Mouse (Mus musculus): ENCODE measurements at regions not wholly inside any gene's neighbourhood (a gene's known extent, or its start where the extent isn't known, plus 50 kb on each side); places are given as distances from the start of the nearest gene placed in this dataset.

DNA sequence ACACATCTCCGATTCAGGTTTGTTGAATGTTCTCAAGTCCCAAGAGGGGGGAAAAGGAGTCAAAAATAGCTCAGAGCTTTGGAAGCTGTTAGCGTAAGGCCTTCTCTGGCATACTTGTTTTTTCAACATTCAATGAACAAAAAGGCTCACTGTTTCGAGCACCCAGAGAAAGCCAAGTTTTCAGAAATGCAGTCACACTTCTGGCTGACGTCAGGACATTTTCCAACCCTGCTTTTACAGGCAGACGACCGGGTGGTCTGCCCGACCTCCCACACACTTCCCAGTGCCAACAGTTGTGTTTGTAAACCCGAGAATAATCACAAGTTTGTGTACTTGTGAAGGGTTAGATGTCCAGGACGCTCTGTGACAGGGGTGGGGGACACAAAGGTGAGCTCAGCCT, 218.5 kb downstream of the Wdr11 start:
- no peak for DNase-seq (ENCODE audit: low spot score in 2 of 2)

DNA sequence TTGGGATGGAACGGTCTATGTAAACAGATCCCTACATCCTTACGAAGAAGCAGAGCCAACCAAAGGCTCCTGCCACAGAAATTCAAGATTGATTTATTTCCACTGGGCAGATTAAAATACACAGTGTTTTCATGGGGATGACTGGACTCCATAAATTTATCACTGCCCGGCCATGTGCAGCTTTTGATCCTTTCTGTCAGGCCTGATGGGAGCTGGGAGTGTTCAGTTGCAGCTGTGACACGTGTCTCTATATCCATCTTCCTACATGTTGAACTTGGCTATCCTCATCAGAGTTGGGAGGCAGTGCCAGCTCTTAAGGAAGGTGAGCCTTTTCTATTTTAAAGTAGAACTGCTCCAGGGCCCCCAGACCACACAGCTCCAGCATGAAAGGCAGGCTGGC, 218.9 kb downstream of the Wdr11 start:
- DNase-seq (ENCODE audit: low spot score in 2 of 2) = no peak

DNA sequence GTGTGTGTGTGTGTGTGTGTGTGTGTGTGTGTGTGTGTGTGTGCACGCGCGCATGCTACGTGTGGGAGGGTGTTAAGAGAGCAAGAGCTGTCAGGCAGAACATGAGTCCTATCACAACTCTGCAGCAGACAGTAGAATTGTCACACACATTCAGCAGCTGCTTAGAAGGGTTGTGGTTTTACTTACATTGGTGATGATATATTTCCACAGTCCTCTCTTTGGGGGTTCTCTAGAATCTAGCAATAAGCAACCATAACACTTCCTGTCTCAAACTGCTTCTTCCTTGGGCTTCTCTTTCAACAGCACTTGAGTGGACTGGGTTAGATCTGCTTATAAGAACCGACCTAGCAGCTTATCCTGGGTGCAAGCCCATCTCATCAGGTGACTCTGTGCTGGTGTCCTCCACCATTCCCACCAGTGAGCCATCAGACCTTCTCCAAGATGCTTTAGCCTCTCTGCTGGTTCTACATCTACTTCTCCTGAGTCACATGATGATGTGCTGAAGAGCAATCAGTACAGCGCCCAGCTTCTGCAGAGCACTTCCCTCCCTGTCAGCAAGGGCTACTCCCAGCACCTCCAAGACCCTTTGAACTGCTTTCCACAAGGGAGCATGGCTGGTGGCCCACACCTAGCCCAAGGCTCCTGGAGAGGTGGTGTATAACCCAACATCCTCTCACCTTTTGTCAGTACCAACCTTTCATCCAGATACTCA, 222.6 kb downstream of the Wdr11 start:
- DNase-seq (ENCODE audit: low spot score in 2 of 2) = no peak

DNA sequence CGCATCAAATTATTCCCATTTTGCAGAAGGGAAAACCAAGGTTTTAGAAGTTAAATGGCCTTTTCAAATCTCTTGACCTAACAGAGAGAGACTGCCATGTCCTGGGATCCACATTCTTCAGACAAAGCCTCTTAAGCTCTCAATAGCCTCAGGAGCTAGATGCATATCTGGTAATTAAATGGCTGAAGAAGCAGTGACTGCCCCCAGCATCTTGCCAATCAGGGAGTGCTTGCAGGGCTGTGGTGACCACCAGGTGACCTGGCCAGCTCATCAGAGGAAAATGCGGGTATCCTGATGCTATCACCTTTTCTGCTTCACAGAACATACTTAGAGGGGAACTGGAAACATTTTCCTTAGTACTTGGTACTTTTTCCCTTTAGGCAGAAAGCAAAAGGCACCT, 227.2 kb downstream of the Wdr11 start:
- DNase-seq (ENCODE audit: low spot score in 2 of 2) = no peak

DNA sequence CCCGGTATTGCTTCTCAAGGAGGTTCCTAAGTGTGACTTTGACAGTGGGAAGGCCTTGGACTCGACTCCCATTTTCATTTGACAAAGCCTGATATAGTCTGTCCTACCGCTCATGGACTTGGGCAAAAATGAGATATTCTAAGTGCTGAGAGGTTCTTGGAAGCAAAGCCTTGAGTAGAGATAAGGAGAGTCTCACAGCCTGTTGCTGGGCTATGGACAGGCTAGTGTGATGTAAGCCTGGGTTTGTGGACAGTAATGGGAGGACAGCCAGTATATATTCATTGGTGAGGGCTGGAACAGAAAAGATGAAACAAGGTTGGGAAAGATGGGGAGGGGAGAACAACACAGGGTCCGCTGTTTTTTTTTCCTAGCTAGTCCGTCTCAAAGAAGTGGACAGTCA, 228.0 kb downstream of the Wdr11 start:
- DNase-seq (ENCODE audit: low spot score in 2 of 2) = no peak

DNA sequence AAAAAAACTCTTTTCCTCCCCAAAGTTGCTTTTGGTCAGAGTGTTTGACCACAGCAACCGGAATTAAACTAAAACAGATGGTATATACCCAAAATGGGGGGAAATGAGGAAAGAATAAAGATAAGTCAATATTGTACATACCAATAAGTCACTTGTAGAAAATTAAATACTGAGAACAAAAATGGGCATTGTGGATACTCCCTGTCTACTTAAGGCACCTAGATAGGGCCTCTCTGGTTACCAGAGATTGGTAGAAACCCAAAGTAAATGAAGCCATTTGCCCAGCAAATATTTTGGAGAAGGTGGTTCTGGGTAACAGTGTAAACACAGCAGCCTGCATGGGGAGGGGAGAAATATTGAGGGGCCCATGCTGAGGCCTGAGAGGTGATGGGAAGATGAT, 237.3 kb downstream of the Wdr11 start:
- DNase-seq (ENCODE audit: low spot score in 2 of 2) = no peak

DNA sequence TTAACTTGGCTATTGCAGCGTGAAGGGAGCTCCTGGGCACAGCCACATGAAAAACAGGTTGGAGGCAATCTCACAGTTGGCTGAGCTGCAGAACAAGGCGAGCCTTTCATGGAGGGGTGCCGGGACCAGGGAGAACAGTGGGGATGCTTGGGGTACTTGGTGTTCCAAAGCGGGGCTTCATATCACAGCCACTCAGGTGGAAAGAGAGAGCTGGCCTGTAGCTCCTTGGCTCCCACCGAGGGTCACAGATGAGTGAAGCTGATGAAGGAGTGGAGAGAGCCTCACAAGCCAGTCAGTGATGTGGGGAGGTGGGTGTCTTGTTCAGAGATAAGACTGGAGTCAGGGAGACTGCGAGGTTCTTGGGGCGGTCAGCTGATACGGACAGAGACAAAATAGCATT, 241.2 kb downstream of the Wdr11 start:
- no peak for DNase-seq (ENCODE audit: low spot score in 2 of 2)

DNA sequence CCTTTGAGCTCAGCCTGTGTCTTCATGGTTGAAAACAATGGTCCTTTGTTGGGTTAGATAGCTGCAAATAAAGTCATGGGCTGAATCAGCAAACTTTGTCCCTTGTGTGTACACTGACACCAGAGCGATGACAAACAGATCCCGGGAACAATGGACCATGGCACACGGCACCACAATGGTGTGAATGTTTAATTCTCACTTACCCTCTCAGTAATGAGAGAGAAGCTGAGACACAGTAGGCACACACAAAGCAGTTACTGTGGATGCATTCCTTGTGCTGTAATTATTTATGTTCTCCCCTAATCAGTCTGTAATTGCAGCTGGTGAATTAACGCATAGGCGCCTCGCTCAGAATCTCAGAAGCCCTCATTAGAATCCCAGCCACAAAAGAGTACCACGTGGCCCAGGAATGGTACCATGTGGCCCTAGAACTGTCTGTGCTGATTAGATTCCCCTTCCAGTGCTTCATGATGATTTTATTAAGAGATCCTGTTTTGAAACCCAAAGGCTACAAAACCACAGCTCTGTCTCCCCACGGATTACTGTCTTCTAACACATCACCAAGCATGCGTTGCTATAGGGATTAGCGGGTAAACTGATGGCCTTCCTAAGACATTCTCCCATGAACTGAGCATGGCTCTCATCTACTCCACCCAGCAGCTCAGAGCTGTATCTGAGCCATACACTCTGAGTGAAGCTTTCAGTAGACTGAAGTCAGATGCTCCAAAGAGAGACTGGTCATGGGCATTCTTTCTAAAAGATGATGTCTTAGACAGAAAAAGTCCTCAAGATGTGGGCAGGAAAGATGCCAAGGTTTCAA, 250.8 kb downstream of the Wdr11 start:
- no peak for DNase-seq (ENCODE audit: low spot score in 2 of 2)

DNA sequence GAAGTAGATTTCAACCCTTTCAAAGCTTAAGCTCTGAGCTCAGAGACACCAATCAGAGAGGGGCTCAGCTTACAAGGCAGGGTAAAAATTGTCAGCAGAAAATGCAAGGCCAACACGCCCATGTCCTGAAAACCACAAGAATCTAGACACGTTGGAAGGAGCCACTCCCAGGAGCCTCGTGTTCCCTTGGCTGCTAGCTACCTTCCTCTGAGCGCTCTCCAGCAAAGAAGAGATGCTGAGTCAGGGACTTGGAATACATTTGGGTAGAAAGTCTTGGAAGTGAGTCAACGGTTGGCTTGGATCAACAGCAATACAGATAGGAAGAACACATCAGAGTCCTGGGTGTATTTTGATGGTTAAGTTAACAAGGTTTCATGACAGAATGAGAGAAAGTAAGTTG, 255.5 kb downstream of the Wdr11 start:
- DNase-seq (ENCODE audit: low spot score in 2 of 2) = no peak

DNA sequence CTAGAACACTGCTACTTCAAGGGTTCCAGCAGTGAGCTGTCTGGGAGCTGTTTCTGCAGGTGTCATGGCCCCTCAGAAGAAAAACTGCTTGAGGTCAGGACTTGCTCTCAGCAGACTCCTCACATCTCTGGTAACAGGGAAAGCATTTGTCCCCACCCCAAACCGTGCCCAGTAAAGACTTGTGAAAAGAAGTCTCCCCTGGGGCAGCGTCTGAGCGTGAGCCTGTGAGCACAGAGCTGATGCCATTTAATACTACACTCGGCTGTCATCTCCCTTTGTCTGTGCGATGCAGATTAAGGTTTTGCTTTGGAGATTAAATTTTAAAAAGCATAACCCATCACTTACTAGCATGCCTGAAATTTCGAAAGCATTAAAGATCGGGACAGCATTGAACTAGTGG, 261.9 kb downstream of the Wdr11 start:
- DNase-seq (ENCODE audit: low spot score in 2 of 2) = no peak

DNA sequence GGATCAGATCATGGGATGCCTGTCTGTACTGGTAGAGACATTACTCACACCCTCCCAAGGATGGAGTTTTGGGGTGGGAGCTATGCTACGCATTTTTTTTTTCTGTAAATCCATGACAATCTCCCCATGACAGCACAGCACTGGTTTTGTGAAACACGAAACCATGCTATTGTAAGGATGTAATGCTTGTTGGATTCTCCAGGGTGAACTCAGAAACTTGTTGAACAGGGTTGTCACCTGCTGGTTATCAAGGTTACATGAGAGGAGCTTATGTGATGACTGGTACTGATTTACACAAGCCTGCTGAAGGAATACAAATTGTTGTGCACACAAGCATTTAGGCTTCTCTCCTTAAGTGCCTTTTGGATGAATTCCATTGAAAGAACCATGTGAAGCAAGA, 263.3 kb downstream of the Wdr11 start:
- no peak for DNase-seq (ENCODE audit: low spot score in 2 of 2)

DNA sequence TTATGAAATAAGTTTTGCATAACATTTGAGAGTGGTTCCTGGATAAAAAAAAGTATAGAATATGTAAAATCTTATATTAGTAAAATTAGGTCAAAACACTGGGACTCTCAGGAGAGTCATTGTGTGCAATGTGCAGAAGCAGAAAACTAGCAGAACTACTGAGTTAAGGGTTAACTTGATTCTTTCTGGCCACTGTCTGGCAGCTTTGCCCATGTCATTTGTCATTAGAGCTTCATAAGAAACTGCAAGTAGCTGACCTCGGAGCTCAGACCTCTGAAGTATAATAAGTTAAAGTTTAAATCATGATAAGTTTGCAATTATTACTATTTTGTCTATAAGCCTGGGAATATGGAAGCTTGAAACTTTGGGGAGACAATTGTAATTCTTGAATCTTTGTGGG, 271.3 kb downstream of the Wdr11 start:
- DNase-seq (ENCODE audit: low spot score in 2 of 2) = no peak

DNA sequence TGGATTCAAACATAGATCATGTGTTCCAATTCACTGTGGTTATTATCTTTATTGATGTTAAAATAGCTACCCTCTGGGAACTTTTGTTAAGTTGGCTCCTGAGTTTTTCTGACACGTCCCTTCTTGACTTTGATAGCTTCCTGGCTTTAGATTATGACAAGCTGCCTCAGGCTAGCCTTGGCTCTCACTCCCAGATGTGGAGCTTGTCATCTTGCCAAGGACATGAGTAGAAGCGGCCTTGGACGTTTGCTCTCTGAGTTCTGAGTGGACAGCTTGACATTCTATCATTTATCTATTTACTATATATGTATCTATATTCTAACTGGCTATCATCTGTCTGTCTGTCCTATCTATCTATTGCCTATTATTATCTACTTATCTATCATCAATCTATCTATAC, 273.9 kb downstream of the Wdr11 start:
- DNase-seq (ENCODE audit: low spot score in 2 of 2) = no peak

DNA sequence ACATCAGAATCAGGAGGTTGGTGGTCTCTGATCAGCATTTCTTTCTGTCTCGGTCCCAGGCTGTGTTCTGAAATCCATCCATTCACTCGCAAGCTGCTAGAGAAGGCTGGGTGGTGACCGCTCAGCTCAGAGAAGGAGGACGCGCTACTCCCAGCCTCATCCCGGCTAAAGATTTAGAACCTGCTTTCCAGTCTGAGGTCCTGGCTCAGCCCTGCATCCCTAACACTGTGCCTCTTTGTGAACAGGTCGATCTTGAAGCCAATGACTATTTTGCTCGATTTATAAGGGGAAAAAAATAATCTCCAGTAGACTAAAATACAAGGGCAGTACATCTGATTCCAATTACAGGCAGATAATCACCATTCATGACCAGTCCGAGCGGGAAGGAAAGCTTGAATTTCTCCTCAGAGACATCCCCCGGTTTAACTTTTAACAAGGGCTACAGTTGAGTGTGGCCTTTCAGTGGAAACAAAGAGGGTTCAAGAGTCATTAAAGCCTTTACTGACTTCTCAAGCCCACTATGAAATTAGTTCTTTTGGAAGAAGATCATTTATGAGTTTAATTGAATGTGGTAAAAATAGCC, 280.6 kb downstream of the Wdr11 start:
- DNase-seq (ENCODE audit: low spot score in 2 of 2) = no peak

DNA sequence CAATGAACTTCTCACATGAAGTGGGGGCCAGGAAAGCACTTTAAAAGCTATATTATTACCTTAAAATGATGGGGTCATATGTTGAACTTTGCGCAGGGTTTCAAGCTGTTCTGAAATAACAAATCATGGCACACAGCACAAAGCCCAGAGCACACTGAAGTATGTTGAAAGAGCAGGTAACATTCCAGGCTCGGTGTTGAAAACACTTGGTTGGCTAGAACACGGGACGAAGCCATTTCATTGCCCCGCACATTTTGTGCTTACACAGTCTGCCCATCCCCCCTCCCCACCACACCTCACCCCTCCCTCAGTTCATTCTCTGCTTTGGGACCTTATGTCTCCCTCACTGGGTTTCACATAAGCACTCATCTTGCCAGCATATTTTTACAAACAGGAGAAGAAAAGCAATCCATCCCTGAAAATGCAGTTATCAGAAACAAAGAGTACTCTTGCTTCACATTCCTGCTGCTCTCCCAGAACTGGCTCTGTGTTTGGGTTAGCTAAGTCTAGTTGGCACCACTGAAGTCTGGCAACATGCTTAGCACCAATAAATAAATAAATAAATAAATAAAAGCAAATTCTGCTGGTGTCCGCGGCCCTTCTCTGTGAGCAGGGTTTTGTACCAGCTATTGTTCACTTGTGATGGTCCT, 284.7 kb downstream of the Wdr11 start:
- DNase-seq (ENCODE audit: low spot score in 2 of 2) = no peak

DNA sequence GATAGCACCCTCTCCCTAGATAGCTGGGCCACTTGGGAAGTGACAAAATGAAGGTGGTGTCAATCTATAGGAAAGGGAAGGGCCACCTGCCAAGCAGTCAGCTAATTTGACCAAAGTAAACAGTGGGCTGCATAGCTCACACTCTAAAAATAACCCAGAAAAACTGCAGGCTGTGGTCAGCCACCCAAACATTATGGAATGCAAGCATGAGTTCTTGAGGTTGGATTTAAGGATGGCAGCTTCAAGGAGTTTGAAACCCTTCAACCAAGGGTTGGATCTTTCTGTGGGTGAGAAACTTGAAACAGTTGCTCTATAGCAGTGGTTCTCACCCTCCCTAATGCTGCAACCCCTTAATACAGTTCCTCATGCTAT, 285.2 kb downstream of the Wdr11 start:
- no peak for DNase-seq (ENCODE audit: low spot score in 2 of 2)

DNA sequence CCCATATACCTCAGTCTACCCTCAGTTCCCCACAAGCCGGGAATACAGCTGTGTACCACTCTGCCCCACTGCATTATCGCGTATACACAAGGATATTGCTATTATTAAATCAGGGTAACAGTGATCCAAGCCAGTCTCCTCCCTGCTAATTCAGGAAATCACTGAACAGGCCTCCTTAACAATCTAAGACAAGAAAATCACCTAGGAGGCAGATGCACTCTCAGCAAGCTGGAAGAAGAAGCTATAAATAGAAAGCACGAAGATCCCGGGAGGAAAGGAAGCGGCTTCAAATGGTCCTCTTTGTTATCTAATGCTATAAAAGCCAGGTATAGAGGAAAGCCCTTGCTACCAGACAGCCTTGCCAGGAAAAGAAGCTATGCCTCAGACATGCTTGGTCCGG, 304.6 kb downstream of the Wdr11 start:
- no peak for DNase-seq (ENCODE audit: low spot score in 2 of 2)

DNA sequence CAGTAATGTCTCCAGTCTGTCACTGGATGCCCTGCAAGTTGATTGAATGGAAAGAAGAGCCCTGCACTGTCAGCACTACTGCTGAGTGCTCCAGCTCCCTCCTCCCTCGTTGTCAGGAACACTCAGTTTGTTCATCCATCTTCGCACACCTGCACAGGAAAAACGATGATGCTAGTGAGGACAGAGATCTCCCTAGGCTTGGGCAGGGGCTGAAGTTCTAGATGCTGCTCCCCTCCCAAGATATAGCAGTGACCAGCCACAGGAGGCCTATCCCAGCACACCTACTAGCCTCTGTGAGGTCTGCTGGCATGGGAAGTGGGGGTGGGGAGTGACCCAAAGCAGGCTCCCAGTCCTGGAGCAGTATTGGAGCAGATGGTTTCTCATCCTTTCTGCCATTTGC, 305.8 kb downstream of the Wdr11 start:
- no peak for DNase-seq (ENCODE audit: low spot score in 2 of 2)

DNA sequence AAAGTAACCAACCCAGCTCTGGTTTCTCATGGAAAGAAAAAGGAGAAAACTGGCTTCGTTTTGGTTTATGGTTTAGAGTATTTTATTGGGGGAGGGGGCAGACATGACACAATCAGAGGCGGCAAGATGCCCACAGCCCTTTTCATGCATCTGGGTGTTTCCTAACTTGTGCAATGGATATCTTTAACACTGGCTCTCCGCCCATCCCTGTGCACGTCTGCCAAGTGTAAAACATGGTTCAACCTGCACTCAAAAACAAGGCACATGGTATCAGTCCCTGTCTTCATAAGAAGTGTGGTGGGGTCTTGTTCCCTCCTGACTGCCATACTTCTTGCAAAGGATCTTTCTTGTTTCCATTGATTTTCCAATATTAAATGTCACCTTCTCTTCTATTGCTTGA, 310.6 kb downstream of the Wdr11 start:
- no peak for DNase-seq (ENCODE audit: low spot score in 2 of 2)

DNA sequence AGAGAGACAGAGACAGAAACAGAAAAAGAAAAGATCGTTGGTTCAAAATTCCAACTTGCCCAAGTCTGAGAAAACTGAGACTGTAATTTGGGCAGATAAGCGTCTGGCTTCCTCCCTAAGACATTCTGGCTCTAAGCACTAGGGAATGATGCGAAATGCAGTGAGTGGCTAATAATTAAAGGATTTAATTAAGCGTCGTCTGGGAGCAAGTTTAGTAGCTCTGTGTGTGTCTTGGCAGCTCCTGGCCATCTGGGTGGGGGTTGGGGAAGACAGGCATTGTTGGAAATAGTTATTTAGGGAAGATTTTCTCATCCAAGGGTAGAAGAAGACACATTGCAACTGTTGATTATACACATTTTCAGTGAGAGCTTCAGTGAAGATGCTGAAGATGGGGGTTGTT, 311.5 kb downstream of the Wdr11 start:
- no peak for DNase-seq (ENCODE audit: low spot score in 2 of 2)

DNA sequence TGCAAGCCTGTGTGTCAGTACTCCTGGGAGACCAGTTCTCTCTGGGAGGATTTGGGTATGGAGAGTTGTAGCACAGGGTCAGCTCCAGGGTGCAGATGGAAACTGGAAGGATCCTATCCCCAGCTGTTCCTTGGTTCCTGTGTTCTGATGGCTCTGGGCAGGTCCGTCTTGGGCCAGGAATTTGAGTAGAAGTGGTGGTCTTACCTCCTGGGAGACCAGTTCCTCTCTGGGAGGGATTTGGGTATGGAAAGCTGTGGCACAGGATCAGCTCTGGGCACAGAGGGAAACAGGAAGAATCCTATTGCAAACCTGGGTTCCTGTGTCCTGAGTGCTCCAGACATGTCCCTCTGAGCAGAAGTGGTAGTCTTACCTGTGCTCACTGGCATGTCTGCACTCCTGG, 314.5 kb downstream of the Wdr11 start:
- no peak for DNase-seq (ENCODE audit: low spot score in 2 of 2)

DNA sequence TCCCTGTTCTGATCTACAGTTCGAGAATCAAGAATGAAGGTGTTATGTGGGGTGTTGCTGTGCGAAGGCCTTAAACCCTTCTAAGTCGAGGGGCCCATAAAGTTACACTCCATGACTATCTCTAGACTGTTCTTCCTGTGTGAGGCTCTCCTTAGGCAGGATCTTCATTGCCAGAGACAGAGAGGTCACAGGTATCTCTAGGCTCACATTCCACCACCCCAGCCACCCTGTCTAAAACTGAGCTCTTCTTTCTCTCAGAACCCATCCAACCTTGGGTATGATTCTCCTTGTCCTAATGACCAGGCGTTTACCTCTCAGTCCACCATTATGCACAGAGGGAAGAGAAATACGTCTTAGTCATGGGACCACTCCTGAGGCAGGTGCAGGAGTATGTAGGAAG, 317.2 kb downstream of the Wdr11 start:
- no peak for DNase-seq (ENCODE audit: low spot score in 2 of 2)

All from adrenal gland, postnatal 4 days (tissue).